Mouse (Mus musculus) heart, adult 2 months (tissue): ENCODE data around the gene Gdpgp1.

Experiments used
- CTCF ChIP-seq: fragments of 200-600 bp; IDR thresholded peaks from 2 replicates; pipeline ENCODE4 v1.8.1; 2022; ENCODE audit warnings: antibody characterized with exemption, mild to moderate bottlenecking, moderate library complexity
- POLR2A ChIP-seq: fragments of 200-500 bp; IDR thresholded peaks from 2 replicates; pipeline ENCODE4 v1.6.1; 2011; ENCODE audit warnings: mild to moderate bottlenecking, low read depth, low read length, control low read depth; ENCODE audit not compliant: insufficient read depth

DNA sequence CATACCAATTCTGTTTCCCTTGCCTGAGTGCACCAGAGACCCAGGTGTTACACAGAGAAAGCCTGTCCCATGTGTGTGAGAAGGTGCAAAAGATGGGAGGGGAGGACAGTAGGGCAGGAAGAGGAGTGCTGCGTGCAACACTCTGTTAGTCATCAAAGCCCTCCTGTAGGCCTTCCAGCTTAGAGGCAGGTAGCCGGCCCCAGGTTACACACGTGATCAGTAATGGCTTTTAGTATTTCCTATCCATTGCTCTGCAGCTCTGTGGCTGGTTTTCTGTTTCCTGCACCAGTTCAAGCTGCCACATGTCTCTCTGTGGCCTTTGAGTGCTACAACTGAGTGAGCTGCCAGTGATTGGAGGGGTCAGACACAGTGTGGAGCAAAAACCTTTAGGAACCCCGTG lies 28.3 kb upstream of the Gdpgp1 start:
- TF ChIP-seq CTCF (no peak), POLR2A (no peak)
